Mouse (Mus musculus) bone marrow macrophage, adult 2 months (primary cell): ENCODE data around the gene Ccdc155. TPM values are rescaled to one million over a fixed set of nuclear protein-coding genes. Genes with fewer than 3 reads are reported as not detected.

ENCODE experiments used
- H3K27ac ChIP-seq: 2 replicates; pipeline ENCODE4 v1.5.1; 2012; ENCODE audit warnings: low read depth, low read length; ENCODE audit not compliant: insufficient read depth
- H3K4me1 ChIP-seq: 2 replicates; pipeline ENCODE4 v1.6.1; 2012; ENCODE audit warnings: low read length; ENCODE audit not compliant: control insufficient read depth, insufficient read depth
- H3K4me3 ChIP-seq: 2 replicates; pipeline ENCODE4 v1.5.1; 2012; ENCODE audit warnings: mild to moderate bottlenecking, low read length, moderate library complexity; ENCODE audit not compliant: insufficient read depth
- CTCF ChIP-seq: IDR thresholded peaks from 2 replicates; pipeline ENCODE4 v1.5.1; 2012; ENCODE audit warnings: low read depth, mild to moderate bottlenecking, low read length, moderate library complexity
- POLR2A ChIP-seq: IDR thresholded peaks from 2 replicates; pipeline ENCODE4 v1.6.1; 2012; ENCODE audit warnings: mild to moderate bottlenecking, low read depth, low read length, borderline replicate concordance
- polyA plus RNA-seq: library from polyadenylated mRNA; stranded (reverse); fragments of >200 nt; gene quantifications from 2 replicates; pipeline ENCODE4 v1.2.4, GENCODE M21; 2012; ENCODE audit not compliant: missing spikeins, insufficient read depth, insufficient read length

Gene Ccdc155
- polyA plus RNA-seq, 1 experiment: 0.24 TPM

- H3K4me1 ChIP-seq: no peaks in the 10 kb centered on the region
- TF ChIP-seq CTCF (no peak), POLR2A (no peak)
Measured at GRCm38 (mm10) chr7:45191803-45192363, 12.8 kb downstream of the Ccdc155 start.

GRCm38 (mm10) chr7:45191161-45191560, 13.5 kb downstream of the Ccdc155 start:
- TF ChIP-seq POLR2A: no peak
- no peak for TF ChIP-seq CTCF
- Histone ChIP-seq H3K4me3 (no peak overlapping the region), H3K27ac (no peak overlapping the region), H3K4me1 (no peaks in the 10 kb centered on the region)

More at GRCm38 (mm10) chr7:45191803-45192363, 12.8 kb downstream of the Ccdc155 start:
- Histone ChIP-seq H3K4me3 (no peak overlapping the region), H3K27ac (no peak overlapping the region)

GRCm38 (mm10) chr7:45190186-45190585, 14.5 kb downstream of the Ccdc155 start:
- H3K4me1 ChIP-seq: no peaks in the 10 kb centered on the region
- no peak overlapping the region for H3K4me3 ChIP-seq
- H3K27ac ChIP-seq: no peak overlapping the region
- TF ChIP-seq POLR2A: no peak

GRCm38 (mm10) chr7:45189600-45189999, 15.1 kb downstream of the Ccdc155 start:
- Histone ChIP-seq H3K4me1 (no peaks in the 10 kb centered on the region), H3K4me3 (no peak overlapping the region), H3K27ac (no peak overlapping the region)
- no peak for TF ChIP-seq CTCF

- Histone ChIP-seq H3K4me3 (no peak overlapping the region), H3K27ac (no peak overlapping the region), H3K4me1 (peaks cover 7% of the 10 kb centered on the region)
- TF ChIP-seq POLR2A (no peak), CTCF (no peak)
Measured at GRCm38 (mm10) chr7:45185921-45186320, 18.8 kb downstream of the Ccdc155 start.

GRCm38 (mm10) chr7:45183672-45184071, 21.0 kb downstream of the Ccdc155 start:
- Histone ChIP-seq H3K4me3 (no peak overlapping the region), H3K27ac (no peak overlapping the region), H3K4me1 (peaks cover 7% of the 10 kb centered on the region)
- TF ChIP-seq POLR2A: no peak
- TF ChIP-seq CTCF: no peak

GRCm38 (mm10) chr7:45182606-45183005, 22.1 kb downstream of the Ccdc155 start:
- Histone ChIP-seq H3K4me3 (peak overlapping the region; percentile 46), H3K27ac (no peak overlapping the region), H3K4me1 (peaks cover 7% of the 10 kb centered on the region)
- TF ChIP-seq CTCF (no peak), POLR2A (no peak)

GRCm38 (mm10) chr7:45182199-45182601, 22.5 kb downstream of the Ccdc155 start:
- H3K4me1 ChIP-seq: peaks cover 7% of the 10 kb centered on the region
- TF ChIP-seq CTCF (no peak), POLR2A (no peak)
- no peak overlapping the region for H3K27ac ChIP-seq
- peak overlapping the region; percentile 46 for H3K4me3 ChIP-seq

GRCm38 (mm10) chr7:45181540-45181939, 23.2 kb downstream of the Ccdc155 start:
- Histone ChIP-seq H3K4me1 (peaks cover 7% of the 10 kb centered on the region), H3K4me3 (no peak overlapping the region), H3K27ac (no peak overlapping the region)
- TF ChIP-seq POLR2A: no peak
- no peak for TF ChIP-seq CTCF

- TF ChIP-seq POLR2A (no peak), CTCF (no peak)
- Histone ChIP-seq H3K4me1 (peaks cover 7% of the 10 kb centered on the region), H3K4me3 (no peak within 1 kb of the TSS)
Measured at GRCm38 (mm10) chr7:45180896-45181477, 23.7 kb downstream of the Ccdc155 start, which contains the start of gene Pth2. Gene Pth2 (plus strand): TSS chr7:45180995.

More at GRCm38 (mm10) chr7:45180896-45181477, 23.7 kb downstream of the Ccdc155 start, which contains the start of gene Pth2:
- no peak within 1 kb of the TSS for H3K27ac ChIP-seq
